Mouse (Mus musculus) lung, embryonic 16.5 days (tissue): Measurements from ENCODE around the gene Olfr1370. TPM values are rescaled to one million over a fixed set of nuclear protein-coding genes. Genes with fewer than 3 reads are reported as not detected.

ENCODE experiments used
- ATAC-seq: fragments of 200-750 bp; cut with Nextera tagmentation; 2 replicates; pipeline ENCODE4 v1.8.0; 2017; ENCODE audit warnings: low read depth, mild to moderate bottlenecking, moderate library complexity
- H3K27ac ChIP-seq: fragments of 300-500 bp; sonication (generic); 2 replicates; pipeline ENCODE4 v1.5.1; 2014; ENCODE audit warnings: mild to moderate bottlenecking, control low read depth, low read length
- H3K27me3 ChIP-seq: fragments of 300-500 bp; sonication (generic); 2 replicates; pipeline ENCODE4 v1.6.1; 2014; ENCODE audit warnings: low read depth, low read length, mixed read lengths; ENCODE audit not compliant: control insufficient read depth, insufficient read depth
- H3K36me3 ChIP-seq: fragments of 300-500 bp; sonication (generic); 2 replicates; pipeline ENCODE4 v1.6.1; 2014; ENCODE audit warnings: low read length; ENCODE audit not compliant: control insufficient read depth, insufficient read depth
- H3K4me1 ChIP-seq: fragments of 300-500 bp; sonication (generic); replicated peaks from 2 replicates; pipeline ENCODE4 v1.6.1; 2014; ENCODE audit warnings: low read length, mixed read lengths; ENCODE audit not compliant: control insufficient read depth, insufficient read depth
- H3K4me2 ChIP-seq: fragments of 300-500 bp; sonication (generic); 2 replicates; pipeline ENCODE4 v1.6.1; 2014; ENCODE audit warnings: low read depth, low read length, control low read depth
- H3K4me3 ChIP-seq: fragments of 300-500 bp; sonication (generic); 2 replicates; pipeline ENCODE4 v1.5.1; 2014; ENCODE audit warnings: mild to moderate bottlenecking, low read length, control low read depth
- H3K9ac ChIP-seq: fragments of 300-500 bp; sonication (generic); 2 replicates; pipeline ENCODE4 v1.6.1; 2014; ENCODE audit warnings: low read length, control low read depth
- H3K9me3 ChIP-seq: fragments of 300-500 bp; sonication (generic); 2 replicates; pipeline ENCODE4 v1.6.1; 2016; ENCODE audit warnings: low read length; ENCODE audit not compliant: control insufficient read depth
- WGBS: fragments of 180-500 bp; shearing (Covaris S2); extraction: QIAGEN DNeasy Blood & Tissue Kit; methylation state at CpG from one replicate; pipeline ENCODE4 v1.1.7; 2014; 5-methylcytosine and 5-hydroxymethylcytosine counted together
- polyA plus RNA-seq: library from polyadenylated mRNA; unstranded; fragments of >200 nt; fragmentation: Nextera tagmentation; extraction: Ambion mirVana; gene quantifications from 2 replicates; pipeline ENCODE4 v1.2.1, GENCODE M21; 2015

Olfr1370 gene
- polyA plus RNA-seq, 1 experiment from 2014 or later, result not detected

- H3K4me1 ChIP-seq, result no peaks in the 10 kb centered on the region
- H3K4me2 ChIP-seq, result no peak overlapping the region
- no peaks in the 10 kb centered on the region for H3K9me3 ChIP-seq
- no peak for ATAC-seq
- H3K27me3 ChIP-seq, result no peaks in the 10 kb centered on the region
- no peak overlapping the region for H3K4me3 ChIP-seq
- H3K27ac ChIP-seq, result no peak overlapping the region
- H3K36me3 ChIP-seq, result no peaks in the 10 kb centered on the region
- WGBS, result 68% methylated on average over 3 of the region's 3 CpGs
- H3K9ac ChIP-seq, result no peak overlapping the region
Measured at GRCm38 (mm10) chr13:21035011-21035410, 39.7 kb downstream of the Olfr1370 start.

- Histone ChIP-seq H3K27ac (no peak overlapping the region), H3K9ac (no peak overlapping the region), H3K27me3 (no peaks in the 10 kb centered on the region), H3K9me3 (no peaks in the 10 kb centered on the region), H3K4me1 (no peaks in the 10 kb centered on the region), H3K4me2 (no peak overlapping the region), H3K4me3 (no peak overlapping the region), H3K36me3 (no peaks in the 10 kb centered on the region)
- WGBS, result 59% methylated on average over 3 of the region's 3 CpGs
- ATAC-seq, result no peak
Measured at GRCm38 (mm10) chr13:21033176-21033575, 41.6 kb downstream of the Olfr1370 start.

- Histone ChIP-seq H3K9ac (no peak overlapping the region), H3K4me3 (no peak overlapping the region), H3K9me3 (no peaks in the 10 kb centered on the region), H3K4me1 (no peaks in the 10 kb centered on the region), H3K27ac (no peak overlapping the region), H3K4me2 (no peak overlapping the region), H3K36me3 (no peaks in the 10 kb centered on the region), H3K27me3 (no peaks in the 10 kb centered on the region)
- ATAC-seq, result no peak
- WGBS, result 77% methylated on average over 5 of the region's 5 CpGs
Measured at GRCm38 (mm10) chr13:21024831-21025230, 49.9 kb downstream of the Olfr1370 start.

Other genes starting within 250 kb of the Olfr1370 start
- not detected in 2 replicates for gene Olfr1369-ps1, start 36.5 kb upstream of the Olfr1370 start, polyA plus RNA-seq
- gene Olfr263, start 54.7 kb upstream of the Olfr1370 start, polyA plus RNA-seq, result not detected in 2 replicates
- not detected in 2 replicates for gene Olfr1368, start 70.9 kb upstream of the Olfr1370 start, polyA plus RNA-seq
- 105 and 108 TPM in 2 replicates for gene Trim27, start 104.5 kb upstream of the Olfr1370 start, polyA plus RNA-seq
- not detected in 2 replicates for gene Gpx5, start 217.8 kb upstream of the Olfr1370 start, polyA plus RNA-seq
- not detected in 2 replicates for gene Gpx6, start 237.2 kb upstream of the Olfr1370 start, polyA plus RNA-seq